ENCODE assay signal across 30 mouse cellular contexts in genomic region chr17:73077638-73078037, GRCm38 (mm10). TPM values are rescaled to one million over a fixed set of nuclear protein-coding genes. Genes with fewer than 3 reads are reported as not detected.
DNase-seq lines count a peak whose midpoint lies in the region; ATAC-seq lines count a peak whose summit lies in the region.
"Had no signal": no experiment of that assay in that cellular context is flagged by ENCODE, and none has a peak within 500 bp of the region (broad histone marks: within the 10 kb centered on the region; RNA-seq: fewer than 3 reads in every experiment).

No protein-coding gene starts in this region.

- peaks cover 19% of the 10 kb centered on the region for H3K4me1 ChIP-seq in kidney, embryonic 16.5 days (ENCODE audit: insufficient read depth, low read length)
- H3K4me1 ChIP-seq in kidney, embryonic 14.5 days (ENCODE audit: control insufficient read depth, insufficient read depth, low read length) = peaks cover 11% of the 10 kb centered on the region; the same call in 1 of the 2 replicates
- no peaks in the 10 kb centered on the region for H3K4me1 ChIP-seq in brown adipose tissue, adult 24 weeks (ENCODE audit: control insufficient read depth, insufficient read depth, insufficient read length, low read length)
- no peaks in the 10 kb centered on the region for H3K4me1 ChIP-seq in hindbrain, embryonic 16.5 days (ENCODE audit: control insufficient read depth, insufficient read depth, low read depth, low read length)
- H3K4me1 ChIP-seq: forebrain, embryonic 10.5 days; forebrain, embryonic 13.5 days; hindbrain, embryonic 13.5 days had no signal

- no peak overlapping the region for H3K4me2 ChIP-seq in kidney, embryonic 16.5 days (replicated peaks; ENCODE audit: low read depth, low read length)
- no peak overlapping the region for H3K4me2 ChIP-seq in kidney, embryonic 14.5 days (replicated peaks; ENCODE audit: low read depth, low read length)
- H3K4me2 ChIP-seq in hindbrain, embryonic 16.5 days (ENCODE audit: low read length) = no peak overlapping the region
- H3K4me2 ChIP-seq: embryonic facial prominence, embryonic 13.5 days; forebrain, embryonic 13.5 days; heart, embryonic 11.5 days; hindbrain, embryonic 13.5 days had no signal

- ATAC-seq in kidney, embryonic 16.5 days (ENCODE audit: low FRiP score, low TSS enrichment) = no peak
- ATAC-seq in kidney, embryonic 14.5 days (ENCODE audit: low FRiP score, low TSS enrichment) = no peak
- no peak for ATAC-seq in hindbrain, embryonic 16.5 days
- ATAC-seq: activated CD4-positive, CD25-positive, alpha-beta regulatory T cell, adult 4 months; CD4-positive, CD25-positive, alpha-beta regulatory T cell, adult 4 months; forebrain, embryonic 13.5 days; forebrain, embryonic 16.5 days; hindbrain, postnatal 0 days; inflammation-experienced regulatory T-cells, adult 6 months; intestine, embryonic 16.5 days had no signal

- peak; percentile 30 for DNase-seq in lung, postnatal 36 days
- DNase-seq in lung, adult 18-20 months = no peak
- DNase-seq in frontal cortex, postnatal 10 days (ENCODE audit: low spot score in 2 of 2) = no peak
- DNase-seq: adrenal gland, postnatal 10 days; adrenal gland, postnatal 36 days; cerebellum, adult 11-12 months; cerebellum, adult 8-10 months; cerebellum, postnatal 10 days; cerebellum, postnatal 36 days; embryo, embryonic 11 days; gastrocnemius, adult 2 months; gastrocnemius, postnatal 14 days; heart, adult 18-20 months had no signal

- H3K36me3 ChIP-seq in kidney, embryonic 16.5 days (ENCODE audit: insufficient read depth, low read length) = no peaks in the 10 kb centered on the region
- H3K36me3 ChIP-seq in kidney, embryonic 14.5 days (ENCODE audit: control insufficient read depth, insufficient read depth, low read length) = no peaks in the 10 kb centered on the region
- no peaks in the 10 kb centered on the region for H3K36me3 ChIP-seq in hindbrain, embryonic 16.5 days (ENCODE audit: control insufficient read depth, insufficient read depth, low read length)
- H3K36me3 ChIP-seq: embryonic facial prominence, embryonic 10.5 days; embryonic facial prominence, embryonic 13.5 days; forebrain, embryonic 10.5 days; hindbrain, embryonic 10.5 days; hindbrain, embryonic 13.5 days had no signal

- no peaks in the 10 kb centered on the region for H3K9me3 ChIP-seq in kidney, embryonic 16.5 days (ENCODE audit: low read length)
- H3K9me3 ChIP-seq in kidney, embryonic 14.5 days (ENCODE audit: control insufficient read depth, low read length) = no peaks in the 10 kb centered on the region
- no peaks in the 10 kb centered on the region for H3K9me3 ChIP-seq in hindbrain, embryonic 16.5 days (ENCODE audit: control insufficient read depth, low read length)
- H3K9me3 ChIP-seq: embryonic facial prominence, embryonic 10.5 days; embryonic facial prominence, embryonic 13.5 days; forebrain, embryonic 10.5 days; forebrain, embryonic 13.5 days; hindbrain, embryonic 10.5 days; hindbrain, embryonic 13.5 days had no signal

- no peak overlapping the region for H3K4me3 ChIP-seq in kidney, embryonic 16.5 days (ENCODE audit: low read length)
- H3K4me3 ChIP-seq in kidney, embryonic 14.5 days (ENCODE audit: low read length) = no peak overlapping the region
- no peak overlapping the region for H3K4me3 ChIP-seq in brown adipose tissue, adult 24 weeks (ENCODE audit: insufficient read depth, low read depth, low read length)
- no peak overlapping the region for H3K4me3 ChIP-seq in hindbrain, embryonic 16.5 days (ENCODE audit: low read length)
- H3K4me3 ChIP-seq: embryonic facial prominence, embryonic 10.5 days; embryonic facial prominence, embryonic 13.5 days; forebrain, embryonic 10.5 days; forebrain, embryonic 13.5 days; gastrocnemius, adult 2 months; hindbrain, embryonic 10.5 days; hindbrain, embryonic 13.5 days had no signal

- no peaks in the 10 kb centered on the region for H3K27me3 ChIP-seq in kidney, embryonic 16.5 days (ENCODE audit: insufficient read depth, low read length)
- no peaks in the 10 kb centered on the region for H3K27me3 ChIP-seq in kidney, embryonic 14.5 days (ENCODE audit: control insufficient read depth, insufficient read depth, low read length)
- H3K27me3 ChIP-seq in hindbrain, embryonic 16.5 days (replicated peaks; ENCODE audit: control insufficient read depth, insufficient read depth, low read length) = no peaks in the 10 kb centered on the region
- H3K27me3 ChIP-seq: embryonic facial prominence, embryonic 13.5 days; forebrain, embryonic 13.5 days; hindbrain, embryonic 13.5 days had no signal

- H3K9ac ChIP-seq in kidney, embryonic 16.5 days (replicated peaks; ENCODE audit: low read length) = no peak overlapping the region
- H3K9ac ChIP-seq in kidney, embryonic 14.5 days (ENCODE audit: low read depth, low read length) = no peak overlapping the region
- no peak overlapping the region for H3K9ac ChIP-seq in hindbrain, embryonic 16.5 days (ENCODE audit: low read depth, low read length)
- H3K9ac ChIP-seq: embryonic facial prominence, embryonic 13.5 days; forebrain, embryonic 13.5 days; hindbrain, embryonic 13.5 days had no signal

- 0 out of 2 replicates have a peak overlapping the region, but pooled peaks have one; percentile 7 for H3K27ac ChIP-seq in kidney, embryonic 16.5 days (ENCODE audit: low read length)
- H3K27ac ChIP-seq in kidney, embryonic 14.5 days (ENCODE audit: low read depth, low read length) = no peak overlapping the region
- H3K27ac ChIP-seq in brown adipose tissue, adult 24 weeks (replicated peaks; ENCODE audit: low read depth, low read length) = peak overlapping the region; percentile 64
- no peak overlapping the region for H3K27ac ChIP-seq in hindbrain, embryonic 16.5 days (ENCODE audit: low read depth, low read length)
- H3K27ac ChIP-seq: embryonic facial prominence, embryonic 10.5 days; embryonic facial prominence, embryonic 13.5 days; forebrain, embryonic 10.5 days; forebrain, embryonic 13.5 days; gastrocnemius, adult 2 months; hindbrain, embryonic 10.5 days; hindbrain, embryonic 13.5 days; hindbrain, postnatal 0 days had no signal

- WGBS in kidney, embryonic 16.5 days = 93% methylated on average over 3 of the region's 3 CpGs
- 90% methylated on average over 3 of the region's 3 CpGs for WGBS in kidney, embryonic 14.5 days
- WGBS in hindbrain, embryonic 16.5 days = 94% methylated on average over 3 of the region's 3 CpGs

RNA-seq across cellular contexts. Expression of gene Lclat1, which starts 30.1 kb away (rescaled TPM):
- 16.9 and 20.0 TPM in 2 replicates for polyA plus RNA-seq in kidney, embryonic 16.5 days (2015; fragmentation: Nextera tagmentation; extraction: Ambion mirVana)
- 13.6 and 24.9 TPM in 2 replicates for polyA plus RNA-seq in kidney, embryonic 14.5 days (2014; fragmentation: Nextera tagmentation; extraction: Ambion mirVana)
- polyA plus RNA-seq in brown adipose tissue, adult 24 weeks (2012; ENCODE audit: insufficient read depth, insufficient read length, missing spikeins) = 11.6 and 12.8 TPM in 2 replicates
- 13.8 and 18.8 TPM in 2 replicates for polyA plus RNA-seq in hindbrain, embryonic 16.5 days (2015; fragmentation: Nextera tagmentation; extraction: Ambion mirVana)

Comparison
In these comparisons a context has a peak if more than half of its experiments do, and no peak if none do; other contexts are left out.
1. H3K27ac ChIP-seq: peak in kidney, embryonic 16.5 days (single experiment) and brown adipose tissue, adult 24 weeks (single experiment); none in kidney, embryonic 14.5 days (single experiment) and hindbrain, embryonic 16.5 days (single experiment).